8 mouse cellular contexts compared by ENCODE assay signal in the genomic region with DNA sequence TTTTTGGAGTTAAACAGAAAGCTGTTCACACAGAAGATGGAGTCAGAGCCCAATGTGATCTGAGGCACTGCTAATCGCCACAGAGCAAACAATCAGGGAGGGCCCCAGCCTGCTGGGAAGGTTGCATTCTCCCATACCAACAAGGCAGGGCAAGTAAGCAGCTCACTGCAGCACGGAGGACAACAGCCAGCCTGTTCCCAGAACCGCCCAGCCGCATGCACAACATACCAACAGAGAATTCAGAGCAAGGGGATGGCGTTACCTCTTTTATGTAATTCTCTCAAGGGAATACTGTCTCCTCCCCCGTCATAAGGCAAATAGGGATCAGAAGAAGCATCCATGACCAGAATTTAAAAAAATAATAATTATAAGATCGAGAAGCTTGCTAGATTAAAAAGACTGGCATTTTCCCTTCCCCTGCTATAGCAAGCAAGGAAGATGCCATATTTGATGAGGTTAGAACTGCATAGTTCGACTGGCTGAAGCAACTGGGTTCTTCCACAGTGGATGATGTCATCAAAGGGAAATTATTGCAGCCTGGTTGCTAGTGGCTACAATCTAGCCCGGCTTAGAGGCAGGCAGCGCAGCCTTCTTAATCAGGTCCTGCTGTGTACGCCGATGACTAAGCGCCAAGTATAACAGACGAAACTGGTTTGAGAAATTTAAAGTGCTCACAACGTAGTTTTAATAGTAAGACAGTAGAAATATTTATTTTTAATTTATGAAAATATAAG. TPM values are rescaled to one million over a fixed set of nuclear protein-coding genes. Genes with fewer than 3 reads are reported as not detected.
A peak's percentile ranks its signal among the peaks of the same experiment; 100 is the strongest.
DNase-seq lines count a peak whose midpoint lies in the region; ATAC-seq and TF ChIP-seq lines count a peak whose summit lies in the region.

No protein-coding gene starts in this region.

- H3K4me1 ChIP-seq in ES-Bruce4 (ENCODE audit: control insufficient read depth, insufficient read depth, low read length): peaks cover 1% of the 10 kb centered on the region
- peaks cover 23% of the 10 kb centered on the region for H3K4me1 ChIP-seq in forebrain, embryonic 13.5 days
- peaks cover 14% of the 10 kb centered on the region; the same call in 1 of the 2 replicates for H3K4me1 ChIP-seq in heart, postnatal 0 days (ENCODE audit: control insufficient read depth, insufficient read depth)
- peaks cover 50 to 53% of the 10 kb centered on the region in 2 experiments for H3K4me1 ChIP-seq in liver, embryonic 14.5 days (replicated peaks; ENCODE audit: control insufficient read depth in 2 of 2, insufficient read depth in 2 of 2, low read length in 1 of 2)
- H3K4me1 ChIP-seq in neural tube, embryonic 12.5 days: 0 out of 2 replicates have a peak, but pooled peaks cover 6% of the 10 kb centered on the region

- DNase-seq in cerebellum, adult 11 months: peak; percentile 70
- peak; percentile 98 for DNase-seq in heart, postnatal 0 days (ENCODE audit: low spot score)
- DNase-seq in kidney, postnatal 36 days: peak; percentile 53 to 69
- DNase-seq in liver, embryonic 14.5 days (ENCODE audit: low read depth in 3 of 3, low spot score in 3 of 3): peak; percentile 94 to 95 (median 95)
- peak; percentile 64 for DNase-seq in testis, postnatal 10 days (ENCODE audit: low spot score)

- peak overlapping the region; percentile 88 for H3K27ac ChIP-seq in ES-Bruce4 (ENCODE audit: insufficient read depth, low read length)
- peak overlapping the region; percentile 97 for H3K27ac ChIP-seq in forebrain, embryonic 13.5 days
- peak overlapping the region; percentile 91 for H3K27ac ChIP-seq in heart, postnatal 0 days (ENCODE audit: low read depth)
- H3K27ac ChIP-seq in liver, embryonic 14.5 days: peak overlapping the region; percentile 98
- H3K27ac ChIP-seq in neural tube, embryonic 12.5 days: peak overlapping the region; percentile 86

- peak overlapping the region; percentile 61 for H3K4me2 ChIP-seq in forebrain, embryonic 13.5 days
- peak overlapping the region; percentile 69 for H3K4me2 ChIP-seq in heart, postnatal 0 days (ENCODE audit: low read depth, low read length)
- peak overlapping the region; percentile 89 for H3K4me2 ChIP-seq in liver, embryonic 14.5 days (ENCODE audit: low read depth)
- peak overlapping the region; percentile 62 for H3K4me2 ChIP-seq in neural tube, embryonic 12.5 days (replicated peaks)

- H3K4me3 ChIP-seq in ES-Bruce4 (ENCODE audit: low read depth, low read length): peak overlapping the region; percentile 45
- peak overlapping the region; percentile 49 for H3K4me3 ChIP-seq in forebrain, embryonic 13.5 days
- H3K4me3 ChIP-seq in heart, postnatal 0 days (ENCODE audit: low read depth, low read length): peak overlapping the region; percentile 57
- H3K4me3 ChIP-seq in liver, embryonic 14.5 days (ENCODE audit: insufficient read depth in 1 of 2, low read depth in 2 of 2, low read length in 2 of 2): peak overlapping the region; percentile 74 to 99
- H3K4me3 ChIP-seq in neural tube, embryonic 12.5 days: peak overlapping the region; percentile 39

- H3K9ac ChIP-seq in ES-Bruce4 (ENCODE audit: low read depth, poor library complexity, severe bottlenecking): peak overlapping the region; percentile 61
- H3K9ac ChIP-seq in forebrain, embryonic 13.5 days: peak overlapping the region; percentile 76
- peak overlapping the region; percentile 58 for H3K9ac ChIP-seq in heart, postnatal 0 days (replicated peaks; ENCODE audit: low read depth, low read length)
- peak overlapping the region; percentile 93 for H3K9ac ChIP-seq in liver, embryonic 14.5 days (replicated peaks)
- H3K9ac ChIP-seq in neural tube, embryonic 12.5 days: peak overlapping the region; percentile 56

- ATAC-seq in forebrain, embryonic 13.5 days: peak; percentile 98
- ATAC-seq in heart, postnatal 0 days (ENCODE audit: insufficient read depth, low read depth): peak; percentile 98
- ATAC-seq in liver, embryonic 14.5 days (ENCODE audit: insufficient read depth): peak; percentile 89
- peak; percentile 98 for ATAC-seq in neural tube, embryonic 12.5 days (ENCODE audit: low FRiP score, low read depth)

- H3K9me3 ChIP-seq in ES-Bruce4 (replicated peaks; ENCODE audit: control insufficient read depth, insufficient read depth, low read length, poor library complexity, severe bottlenecking): no peaks in the 10 kb centered on the region
- no peaks in the 10 kb centered on the region for H3K9me3 ChIP-seq in forebrain, embryonic 13.5 days (replicated peaks)
- H3K9me3 ChIP-seq in heart, postnatal 0 days (replicated peaks; ENCODE audit: control insufficient read depth, low read length): no peaks in the 10 kb centered on the region
- H3K9me3 ChIP-seq in liver, embryonic 14.5 days (ENCODE audit: control insufficient read depth, low read length): no peaks in the 10 kb centered on the region
- H3K9me3 ChIP-seq in neural tube, embryonic 12.5 days: no peaks in the 10 kb centered on the region

- no peaks in the 10 kb centered on the region for H3K27me3 ChIP-seq in ES-Bruce4 (ENCODE audit: control insufficient read depth, insufficient read depth, low read length, poor library complexity, severe bottlenecking)
- no peaks in the 10 kb centered on the region for H3K27me3 ChIP-seq in forebrain, embryonic 13.5 days
- H3K27me3 ChIP-seq in heart, postnatal 0 days (ENCODE audit: control insufficient read depth, insufficient read depth, low read length): no peaks in the 10 kb centered on the region
- no peaks in the 10 kb centered on the region for H3K27me3 ChIP-seq in liver, embryonic 14.5 days (ENCODE audit: control insufficient read depth, insufficient read depth, low read length)
- no peaks in the 10 kb centered on the region for H3K27me3 ChIP-seq in neural tube, embryonic 12.5 days (replicated peaks)

- H3K36me3 ChIP-seq in ES-Bruce4 (ENCODE audit: control insufficient read depth, insufficient read depth, low read length, poor library complexity, severe bottlenecking): no peaks in the 10 kb centered on the region
- H3K36me3 ChIP-seq in forebrain, embryonic 13.5 days (ENCODE audit: poor library complexity, severe bottlenecking): no peaks in the 10 kb centered on the region
- no peaks in the 10 kb centered on the region for H3K36me3 ChIP-seq in heart, postnatal 0 days (replicated peaks; ENCODE audit: control insufficient read depth, insufficient read depth, low read length)
- no peaks in the 10 kb centered on the region for H3K36me3 ChIP-seq in liver, embryonic 14.5 days (replicated peaks; ENCODE audit: control insufficient read depth, insufficient read depth, low read depth)
- H3K36me3 ChIP-seq in neural tube, embryonic 12.5 days: no peaks in the 10 kb centered on the region

- TF ChIP-seq POLR2A in ES-Bruce4 (IDR thresholded peaks at IDR 0.05; ENCODE audit: insufficient read depth, low read length): no peak

- no peak for TF ChIP-seq CTCF in ES-Bruce4 (IDR thresholded peaks at IDR 0.05; ENCODE audit: low read depth, low read length)
- TF ChIP-seq CTCF in heart, postnatal 0 days (IDR thresholded peaks at IDR 0.05; ENCODE audit: low read depth): no peak
- no peak for TF ChIP-seq CTCF in liver, embryonic 14.5 days (IDR thresholded peaks at IDR 0.05; ENCODE audit: low read depth)

- TF ChIP-seq EP300 in ES-Bruce4 (IDR thresholded peaks at IDR 0.05; ENCODE audit: insufficient read depth, low read depth, low read length): 0 out of 2 replicates have a peak, but pooled peaks have one; percentile 40
- TF ChIP-seq EP300 in heart, postnatal 0 days (IDR thresholded peaks at IDR 0.05; ENCODE audit: low read depth): no peak
- peak; percentile 95 for TF ChIP-seq EP300 in liver, embryonic 14.5 days (IDR thresholded peaks at IDR 0.05; ENCODE audit: low read depth)

- WGBS in forebrain, embryonic 13.5 days: under 1% methylated on average over 15 of the region's 15 CpGs
- 2% methylated on average over 15 of the region's 15 CpGs for WGBS in heart, postnatal 0 days
- 3% methylated on average over 15 of the region's 15 CpGs for WGBS in liver, embryonic 14.5 days (ENCODE audit: insufficient replicate concordance)
- 1% methylated on average over 15 of the region's 15 CpGs for WGBS in neural tube, embryonic 12.5 days

RNA-seq across cellular contexts. Expression of a gene that starts 28.7 kb away (rescaled TPM):
- polyA plus RNA-seq in ES-Bruce4 (2011; ENCODE audit: insufficient read depth, insufficient read length, low read depth, missing spikeins): 75.6 and 77.9 TPM in 2 replicates
- 48.7 and 53.2 TPM in 2 replicates for polyA plus RNA-seq in forebrain, embryonic 13.5 days (2015; fragmentation: Nextera tagmentation; extraction: Ambion mirVana)
- 25.2 and 30.3 TPM in 2 replicates for total RNA-seq in heart, postnatal 0 days (2014; rRNA removed; ENCODE audit: low replicate concordance)
- polyA plus RNA-seq in heart, postnatal 0 days (2015; fragmentation: Nextera tagmentation; extraction: Ambion mirVana): 16.1 and 17.0 TPM in 2 replicates
- 19.2 and 28.1 TPM in 2 replicates for polyA plus RNA-seq in liver, embryonic 14.5 days (2012; rRNA removed)
- 34.6 and 38.2 TPM in 2 replicates for polyA plus RNA-seq in liver, embryonic 14.5 days (2014; fragmentation: Nextera tagmentation; extraction: Ambion mirVana)
- polyA plus RNA-seq in neural tube, embryonic 12.5 days (2016; fragmentation: Nextera tagmentation; extraction: Ambion mirVana): 45.4 and 47.4 TPM in 2 replicates

RNA-seq across cellular contexts. Expression of a gene that starts 38.5 kb away (rescaled TPM):
- polyA plus RNA-seq in ES-Bruce4 (2011; ENCODE audit: insufficient read depth, insufficient read length, low read depth, missing spikeins): 31.5 and 33.5 TPM in 2 replicates
- 18.3 and 23.4 TPM in 2 replicates for polyA plus RNA-seq in forebrain, embryonic 13.5 days (2015; fragmentation: Nextera tagmentation; extraction: Ambion mirVana)
- total RNA-seq in heart, postnatal 0 days (2014; rRNA removed; ENCODE audit: low replicate concordance): 2.1 and 3.1 TPM in 2 replicates
- polyA plus RNA-seq in heart, postnatal 0 days (2015; fragmentation: Nextera tagmentation; extraction: Ambion mirVana): 6.3 and 8.8 TPM in 2 replicates
- 1.5 and 2.6 TPM in 2 replicates for polyA plus RNA-seq in liver, embryonic 14.5 days (2012; rRNA removed)
- polyA plus RNA-seq in liver, embryonic 14.5 days (2014; fragmentation: Nextera tagmentation; extraction: Ambion mirVana): 6.7 and 8.5 TPM in 2 replicates
- 21.5 and 22.6 TPM in 2 replicates for polyA plus RNA-seq in neural tube, embryonic 12.5 days (2016; fragmentation: Nextera tagmentation; extraction: Ambion mirVana)

Comparison
In these comparisons a context has a peak if more than half of its experiments do, and no peak if none do; other contexts are left out.
1. Peak in every context shown above with its lines: DNase-seq, ATAC-seq, H3K4me3 ChIP-seq and H3K27ac ChIP-seq.